Mouse (Mus musculus): ENCODE data around the gene Akap13. TPM values are rescaled to one million over a fixed set of nuclear protein-coding genes. Genes with fewer than 3 reads are reported as not detected.
A peak's percentile ranks its signal among the peaks of the same experiment; 100 is the strongest.

Gene Akap13
- polyA plus RNA-seq (2016; fragmentation: Nextera tagmentation; extraction: Ambion mirVana): 48.5 and 51.4 TPM in 2 replicates

GRCm38 (mm10) chr7:75455223-75456151 is at the start of gene Akap13:
Gene Akap13 (plus strand): TSS chr7:75455534.
- Histone ChIP-seq H3K36me3 (no peaks in the 10 kb centered on the region), H3K4me3 (peak within 1 kb of the TSS; percentile 91), H3K9me3 (no peaks in the 10 kb centered on the region), H3K9ac (peak within 1 kb of the TSS; percentile 76), H3K27ac (peak within 1 kb of the TSS; percentile 99), H3K4me2 (replicated peaks) (peak within 1 kb of the TSS; percentile 82), H3K4me1 (peaks cover 10% of the 10 kb centered on the region; the same call in 1 of the 2 replicates), H3K27me3 (no peaks in the 10 kb centered on the region)
- peak; percentile 98 for ATAC-seq (ENCODE audit: insufficient number of reproducible peaks, insufficient read depth, low FRiP score, low TSS enrichment)
- WGBS: under 1% methylated on average over 77 of the region's 94 CpGs

GRCm38 (mm10) chr7:75410641-75411040 is 44.7 kb upstream of the Akap13 start:
- no peak for ATAC-seq (ENCODE audit: insufficient number of reproducible peaks, insufficient read depth, low FRiP score, low TSS enrichment)
- Histone ChIP-seq H3K9me3 (no peaks in the 10 kb centered on the region), H3K36me3 (no peaks in the 10 kb centered on the region), H3K27ac (no peak overlapping the region), H3K9ac (no peak overlapping the region), H3K4me3 (no peak overlapping the region), H3K27me3 (no peaks in the 10 kb centered on the region), H3K4me1 (no peaks in the 10 kb centered on the region), H3K4me2 (replicated peaks) (no peak overlapping the region)
- WGBS: 87% methylated on average over 3 of the region's 3 CpGs

DNA sequence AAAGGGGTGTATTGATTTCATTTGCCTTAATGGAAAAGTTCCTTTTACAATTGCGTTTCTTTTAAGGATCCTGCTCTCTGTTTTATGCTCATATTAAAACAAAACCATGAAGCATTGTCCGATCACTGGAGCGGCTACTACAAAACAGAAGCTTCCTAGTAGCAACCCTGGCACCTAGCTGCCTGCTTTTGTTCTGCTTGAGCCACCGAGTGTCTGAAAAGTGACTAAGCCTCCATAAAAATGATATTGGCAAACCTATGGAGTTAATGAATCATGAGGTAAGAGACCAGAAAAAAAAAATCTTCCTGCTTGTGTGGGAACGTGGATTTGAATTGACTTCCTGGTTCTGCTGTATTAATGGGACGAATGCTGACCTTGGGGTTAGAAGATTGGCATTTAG is 44.1 kb upstream of the Akap13 start:
- no peak overlapping the region for H3K9ac ChIP-seq
- H3K36me3 ChIP-seq: no peaks in the 10 kb centered on the region
- H3K9me3 ChIP-seq: no peaks in the 10 kb centered on the region
- 73% methylated on average over 6 of the region's 6 CpGs for WGBS
- H3K4me1 ChIP-seq: no peaks in the 10 kb centered on the region
- no peaks in the 10 kb centered on the region for H3K27me3 ChIP-seq
- no peak overlapping the region for H3K4me3 ChIP-seq
- no peak overlapping the region for H3K4me2 ChIP-seq (replicated peaks)
- ATAC-seq (ENCODE audit: insufficient number of reproducible peaks, insufficient read depth, low FRiP score, low TSS enrichment): no peak
- no peak overlapping the region for H3K27ac ChIP-seq

DNA sequence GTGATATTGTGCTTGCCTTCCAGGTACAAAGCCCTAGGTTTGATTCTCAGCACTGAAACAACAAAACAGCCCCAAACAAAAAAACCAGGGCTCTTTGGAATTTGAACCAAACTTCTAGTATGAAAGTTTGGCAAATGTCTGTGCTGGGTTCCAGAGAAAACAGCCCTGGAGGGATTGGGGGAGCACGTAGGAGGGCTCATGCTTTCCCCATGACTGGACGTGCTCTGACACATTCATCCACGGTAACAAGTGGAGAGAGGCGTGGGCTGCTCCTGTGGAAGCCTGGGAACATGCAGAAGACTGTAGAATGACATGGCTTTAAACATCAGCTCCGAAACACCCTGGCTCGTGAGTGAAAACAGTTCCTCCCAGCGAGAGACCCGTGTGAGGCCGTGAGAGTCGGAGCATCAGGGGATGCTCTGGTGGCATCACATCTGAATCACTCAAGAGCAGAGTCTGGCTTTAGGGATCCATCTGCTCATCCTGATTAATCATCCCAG is 43.3 kb upstream of the Akap13 start:
- 85% methylated on average over 10 of the region's 10 CpGs for WGBS
- no peaks in the 10 kb centered on the region for H3K27me3 ChIP-seq

GRCm38 (mm10) chr7:75412568-75412967 is 42.8 kb upstream of the Akap13 start:
- Histone ChIP-seq H3K4me3 (no peak overlapping the region), H3K36me3 (no peaks in the 10 kb centered on the region), H3K4me2 (replicated peaks) (no peak overlapping the region), H3K9me3 (no peaks in the 10 kb centered on the region), H3K27me3 (no peaks in the 10 kb centered on the region), H3K9ac (no peak overlapping the region), H3K4me1 (no peaks in the 10 kb centered on the region), H3K27ac (no peak overlapping the region)
- 58% methylated on average over 2 of the region's 2 CpGs for WGBS
- no peak for ATAC-seq (ENCODE audit: insufficient number of reproducible peaks, insufficient read depth, low FRiP score, low TSS enrichment)

More for the DNA sequence above, 43.3 kb upstream of the Akap13 start:
- no peaks in the 10 kb centered on the region for H3K36me3 ChIP-seq
- no peak overlapping the region for H3K27ac ChIP-seq
- H3K9ac ChIP-seq: no peak overlapping the region
- no peak overlapping the region for H3K4me3 ChIP-seq
- no peaks in the 10 kb centered on the region for H3K4me1 ChIP-seq
- H3K9me3 ChIP-seq: no peaks in the 10 kb centered on the region
- H3K4me2 ChIP-seq (replicated peaks): no peak overlapping the region
- ATAC-seq (ENCODE audit: insufficient number of reproducible peaks, insufficient read depth, low FRiP score, low TSS enrichment): no peak

GRCm38 (mm10) chr7:75413903-75414302 is 41.4 kb upstream of the Akap13 start:
- Histone ChIP-seq H3K4me2 (replicated peaks) (no peak overlapping the region), H3K9me3 (no peaks in the 10 kb centered on the region), H3K27me3 (no peaks in the 10 kb centered on the region), H3K4me3 (no peak overlapping the region), H3K36me3 (no peaks in the 10 kb centered on the region), H3K27ac (no peak overlapping the region), H3K4me1 (no peaks in the 10 kb centered on the region), H3K9ac (no peak overlapping the region)
- no peak for ATAC-seq (ENCODE audit: insufficient number of reproducible peaks, insufficient read depth, low FRiP score, low TSS enrichment)
- 28% methylated on average over 6 of the region's 6 CpGs for WGBS

- Histone ChIP-seq H3K4me1 (no peaks in the 10 kb centered on the region), H3K27me3 (no peaks in the 10 kb centered on the region), H3K4me3 (no peak overlapping the region), H3K27ac (no peak overlapping the region), H3K9me3 (no peaks in the 10 kb centered on the region), H3K36me3 (no peaks in the 10 kb centered on the region), H3K9ac (no peak overlapping the region), H3K4me2 (replicated peaks) (no peak overlapping the region)
- ATAC-seq (ENCODE audit: insufficient number of reproducible peaks, insufficient read depth, low FRiP score, low TSS enrichment): no peak
- WGBS: 47% methylated on average over 3 of the region's 3 CpGs
Observed at GRCm38 (mm10) chr7:75414316-75414715, 41.0 kb upstream of the Akap13 start.

- no peaks in the 10 kb centered on the region for H3K4me1 ChIP-seq
- no peak overlapping the region for H3K9ac ChIP-seq
- H3K4me2 ChIP-seq (replicated peaks): no peak overlapping the region
- H3K36me3 ChIP-seq: no peaks in the 10 kb centered on the region
- H3K9me3 ChIP-seq: no peaks in the 10 kb centered on the region
- no peak overlapping the region for H3K4me3 ChIP-seq
- H3K27ac ChIP-seq: no peak overlapping the region
- 49% methylated on average over 4 of the region's 4 CpGs for WGBS
- ATAC-seq (ENCODE audit: insufficient number of reproducible peaks, insufficient read depth, low FRiP score, low TSS enrichment): no peak
- no peaks in the 10 kb centered on the region for H3K27me3 ChIP-seq
Observed at GRCm38 (mm10) chr7:75415166-75415881, 40.0 kb upstream of the Akap13 start.

- no peak for ATAC-seq (ENCODE audit: insufficient number of reproducible peaks, insufficient read depth, low FRiP score, low TSS enrichment)
- WGBS: 73% methylated on average over 7 of the region's 7 CpGs
Observed at GRCm38 (mm10) chr7:75415882-75416585, 39.3 kb upstream of the Akap13 start.

GRCm38 (mm10) chr7:75420927-75421326 is 34.4 kb upstream of the Akap13 start:
- Histone ChIP-seq H3K4me3 (no peak overlapping the region), H3K4me2 (replicated peaks) (no peak overlapping the region), H3K36me3 (no peaks in the 10 kb centered on the region), H3K9me3 (no peaks in the 10 kb centered on the region), H3K27me3 (no peaks in the 10 kb centered on the region), H3K4me1 (peaks cover 8% of the 10 kb centered on the region; the same call in 1 of the 2 replicates), H3K9ac (no peak overlapping the region), H3K27ac (no peak overlapping the region)
- WGBS: 59% methylated on average over 2 of the region's 2 CpGs
- no peak for ATAC-seq (ENCODE audit: insufficient number of reproducible peaks, insufficient read depth, low FRiP score, low TSS enrichment)

More at GRCm38 (mm10) chr7:75415882-75416585, 39.3 kb upstream of the Akap13 start:
- no peaks in the 10 kb centered on the region for H3K36me3 ChIP-seq
- no peak overlapping the region for H3K27ac ChIP-seq
- no peak overlapping the region for H3K4me3 ChIP-seq
- H3K4me1 ChIP-seq: no peaks in the 10 kb centered on the region
- no peaks in the 10 kb centered on the region for H3K9me3 ChIP-seq
- H3K27me3 ChIP-seq: no peaks in the 10 kb centered on the region
- no peak overlapping the region for H3K4me2 ChIP-seq (replicated peaks)
- H3K9ac ChIP-seq: no peak overlapping the region

DNA sequence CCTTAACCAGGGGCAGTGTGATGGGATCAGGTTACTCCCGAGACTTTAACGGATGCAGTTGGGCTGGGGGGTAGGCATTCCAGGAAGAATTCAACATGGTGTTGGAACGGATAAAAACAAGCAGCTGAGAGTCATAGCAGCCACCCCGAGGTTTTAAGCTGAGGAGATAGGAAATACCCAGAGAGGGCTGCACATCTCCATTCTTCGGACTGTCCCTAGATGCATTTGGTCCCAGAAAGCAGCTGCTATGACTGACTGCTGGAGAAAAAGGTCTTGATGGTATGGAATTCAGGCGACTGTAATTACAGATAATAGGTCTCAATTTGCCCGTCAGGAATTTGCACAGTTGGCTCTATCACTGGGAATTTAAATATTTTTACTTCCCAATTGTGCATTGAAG is 31.2 kb upstream of the Akap13 start:
- 0 out of 2 replicates have a peak overlapping the region, but pooled peaks have one; percentile 7 for H3K4me2 ChIP-seq (replicated peaks)
- no peak overlapping the region for H3K27ac ChIP-seq
- no peaks in the 10 kb centered on the region for H3K27me3 ChIP-seq
- H3K4me3 ChIP-seq: no peak overlapping the region
- H3K9ac ChIP-seq: no peak overlapping the region
- WGBS: 27% methylated on average over 7 of the region's 7 CpGs
- peaks cover 8% of the 10 kb centered on the region; the same call in 1 of the 2 replicates for H3K4me1 ChIP-seq
- H3K36me3 ChIP-seq: no peaks in the 10 kb centered on the region
- H3K9me3 ChIP-seq: no peaks in the 10 kb centered on the region
- no peak for ATAC-seq (ENCODE audit: insufficient number of reproducible peaks, insufficient read depth, low FRiP score, low TSS enrichment)

Measured in embryonic facial prominence, embryonic 12.5 days (tissue).